Mouse (Mus musculus): ENCODE measurements at regions not wholly inside any gene's neighbourhood (a gene's known extent, or its start where the extent isn't known, plus 50 kb on each side); places are given as distances from the start of the nearest gene placed in this dataset.

- WGBS: 67% methylated on average over 6 of the region's 6 CpGs
- no peak overlapping the region for H3K27ac ChIP-seq
- no peak overlapping the region for H3K4me3 ChIP-seq
- no peak for ATAC-seq (ENCODE audit: insufficient number of reproducible peaks, low FRiP score, low TSS enrichment, low read depth)
- no peak overlapping the region for H3K4me2 ChIP-seq
- H3K36me3 ChIP-seq: no peaks in the 10 kb centered on the region
- H3K9ac ChIP-seq: no peak overlapping the region
- H3K27me3 ChIP-seq: no peaks in the 10 kb centered on the region
- H3K9me3 ChIP-seq: no peaks in the 10 kb centered on the region
- H3K4me1 ChIP-seq: peaks cover 4% of the 10 kb centered on the region; the same call in 1 of the 2 replicates
Observed at GRCm38 (mm10) chr16:77301270-77302171, 288.0 kb downstream of the Usp25 start.

DNA sequence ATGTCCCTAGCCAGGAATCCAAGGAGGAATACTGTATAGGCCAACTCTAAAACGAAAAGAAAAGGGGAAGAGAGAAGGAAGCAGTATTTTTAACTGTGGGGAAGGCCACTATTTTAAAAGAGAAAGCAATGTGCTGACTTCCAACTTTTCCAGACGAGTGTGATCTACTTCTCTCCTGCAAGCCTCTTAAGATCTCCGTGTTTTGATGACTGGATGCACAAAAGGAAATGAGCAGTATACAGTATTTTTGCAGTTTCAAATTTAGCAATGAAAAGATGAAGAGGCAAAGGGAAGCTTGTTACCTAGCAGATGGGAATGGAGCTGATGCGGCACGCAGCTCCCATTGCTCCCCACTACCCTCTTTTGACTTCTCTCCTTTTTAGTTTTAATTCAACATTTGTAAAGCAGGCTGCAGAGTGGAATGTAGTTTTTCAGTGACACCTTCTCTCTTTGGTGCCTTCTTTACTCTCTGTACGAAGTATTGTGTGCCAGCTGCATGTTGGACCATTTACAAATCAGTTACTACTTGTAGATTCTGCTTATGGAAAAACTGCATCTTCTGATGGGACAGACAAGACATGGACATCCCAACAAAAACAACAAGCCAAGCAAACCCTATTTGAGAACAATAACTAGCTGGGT, 287.2 kb downstream of the Usp25 start:
- Histone ChIP-seq H3K36me3 (no peaks in the 10 kb centered on the region), H3K4me1 (peaks cover 7% of the 10 kb centered on the region; the same call in 1 of the 2 replicates), H3K4me3 (no peak overlapping the region), H3K9ac (no peak overlapping the region), H3K27ac (no peak overlapping the region), H3K9me3 (no peaks in the 10 kb centered on the region), H3K27me3 (no peaks in the 10 kb centered on the region), H3K4me2 (no peak overlapping the region)
- 53% methylated on average over 6 of the region's 6 CpGs for WGBS
- ATAC-seq (ENCODE audit: insufficient number of reproducible peaks, low FRiP score, low TSS enrichment, low read depth): no peak

DNA sequence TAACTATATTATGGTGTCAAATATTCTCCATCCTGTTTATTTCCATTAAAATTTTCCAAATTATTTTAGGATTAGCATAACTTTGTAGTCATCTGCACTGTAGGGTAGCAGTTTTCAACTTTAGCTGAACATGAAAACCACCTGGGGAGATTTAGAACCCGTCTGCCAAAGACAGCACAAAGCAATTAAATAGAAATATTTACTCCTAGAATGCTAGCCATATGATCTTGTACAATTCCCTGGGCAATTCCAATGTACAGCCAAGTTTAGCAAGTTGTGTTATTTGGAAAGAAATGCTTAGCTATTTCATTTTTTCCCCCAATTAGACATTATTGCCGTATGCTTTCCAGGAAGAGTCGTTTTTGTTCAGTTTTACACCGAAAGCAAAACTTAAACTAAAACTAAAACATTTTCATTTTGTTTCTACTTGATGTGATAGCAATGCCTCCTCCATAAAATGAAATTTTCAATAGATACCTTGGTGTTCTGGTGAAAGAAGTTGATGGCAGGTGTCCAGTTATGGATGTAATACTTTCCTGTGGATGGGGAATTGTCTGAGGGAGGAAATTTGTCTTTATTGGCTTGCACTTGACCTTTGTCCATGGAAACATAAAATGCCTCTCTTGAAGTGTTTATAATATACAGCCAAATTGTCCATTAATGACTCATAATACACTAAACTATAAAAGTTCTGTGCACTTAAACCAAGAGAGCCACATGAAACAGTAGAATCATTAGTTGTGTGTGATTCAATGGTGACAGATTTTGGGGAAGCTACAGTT, 282.3 kb downstream of the Usp25 start:
- peak overlapping the region; percentile 33; the same call in 1 of the 2 replicates for H3K27ac ChIP-seq

DNA sequence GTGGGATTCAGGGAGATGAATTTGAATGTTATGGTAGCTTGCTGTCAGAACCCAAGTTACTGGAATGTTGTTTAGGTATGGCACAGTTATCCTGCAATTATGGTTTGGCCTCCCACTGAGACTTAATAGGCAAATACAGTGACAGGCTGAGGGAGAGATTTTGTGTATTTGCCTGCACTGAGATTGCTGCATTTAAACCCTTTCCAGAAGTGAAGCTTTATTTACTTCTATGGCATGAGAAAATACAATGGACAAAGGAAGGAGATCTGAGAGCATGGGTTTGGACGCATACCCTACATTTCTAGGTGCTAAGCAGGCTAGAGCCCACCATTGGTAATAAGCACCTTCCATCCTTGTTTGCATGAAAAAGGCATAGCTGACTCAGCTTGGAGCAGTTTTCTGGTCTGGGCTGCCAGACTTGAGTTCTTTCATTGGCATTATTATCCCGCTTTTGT, 278.8 kb downstream of the Usp25 start:
- Histone ChIP-seq H3K27me3 (no peaks in the 10 kb centered on the region), H3K27ac (no peak overlapping the region), H3K9me3 (no peaks in the 10 kb centered on the region), H3K4me3 (no peak overlapping the region), H3K4me1 (0 out of 2 replicates have a peak, but pooled peaks cover 3% of the 10 kb centered on the region), H3K36me3 (no peaks in the 10 kb centered on the region), H3K9ac (no peak overlapping the region), H3K4me2 (no peak overlapping the region)
- WGBS: 82% methylated on average over 2 of the region's 2 CpGs
- no peak for ATAC-seq (ENCODE audit: insufficient number of reproducible peaks, low FRiP score, low TSS enrichment, low read depth)

More for the DNA sequence above, 282.3 kb downstream of the Usp25 start:
- peaks cover 5% of the 10 kb centered on the region; the same call in 1 of the 2 replicates for H3K4me1 ChIP-seq
- no peaks in the 10 kb centered on the region for H3K36me3 ChIP-seq
- 30% methylated on average over 4 of the region's 4 CpGs for WGBS
- H3K27me3 ChIP-seq: no peaks in the 10 kb centered on the region
- H3K4me3 ChIP-seq: no peak overlapping the region
- ATAC-seq (ENCODE audit: insufficient number of reproducible peaks, low FRiP score, low TSS enrichment, low read depth): peak; percentile 58; the same call in 1 of the 2 replicates
- H3K9me3 ChIP-seq: no peaks in the 10 kb centered on the region
- no peak overlapping the region for H3K9ac ChIP-seq
- no peak overlapping the region for H3K4me2 ChIP-seq

DNA sequence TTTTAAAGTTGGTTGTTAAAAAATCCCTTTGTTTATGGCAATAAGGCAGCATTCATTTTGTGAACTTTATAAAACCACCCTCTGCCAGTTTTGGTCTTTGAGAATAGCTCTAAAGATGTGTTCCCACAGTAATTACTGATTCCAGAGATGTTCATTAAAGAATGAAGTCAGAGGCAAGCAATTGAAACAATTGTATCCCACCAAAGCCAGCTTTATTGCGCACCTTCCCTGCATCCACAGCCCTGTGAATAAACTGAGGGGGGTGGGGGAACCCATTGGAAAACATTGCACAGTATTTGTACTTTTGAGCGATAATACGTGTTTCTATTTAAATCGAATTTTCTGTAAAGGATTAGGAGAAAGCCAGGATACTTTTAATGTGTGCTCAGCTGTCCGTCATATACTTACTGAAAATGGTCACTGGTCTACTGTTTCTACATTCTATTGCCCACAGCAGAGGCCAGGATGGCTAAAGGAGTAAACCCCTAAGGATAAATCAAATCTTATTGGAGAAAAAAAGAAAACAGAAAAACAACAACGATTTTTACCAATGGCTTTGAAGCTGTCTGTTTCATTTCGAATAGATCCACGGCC, 278.3 kb downstream of the Usp25 start:
- no peak overlapping the region for H3K27ac ChIP-seq
- no peak overlapping the region for H3K9ac ChIP-seq
- no peak overlapping the region for H3K4me2 ChIP-seq
- H3K4me1 ChIP-seq: 0 out of 2 replicates have a peak, but pooled peaks cover 3% of the 10 kb centered on the region
- H3K36me3 ChIP-seq: no peaks in the 10 kb centered on the region
- H3K4me3 ChIP-seq: no peak overlapping the region
- no peak for ATAC-seq (ENCODE audit: insufficient number of reproducible peaks, low FRiP score, low TSS enrichment, low read depth)
- no peaks in the 10 kb centered on the region for H3K27me3 ChIP-seq
- WGBS: 82% methylated on average over 8 of the region's 8 CpGs
- H3K9me3 ChIP-seq: no peaks in the 10 kb centered on the region

GRCm38 (mm10) chr16:77284205-77284604, 270.7 kb downstream of the Usp25 start:
- no peaks in the 10 kb centered on the region for H3K27me3 ChIP-seq
- H3K4me2 ChIP-seq: no peak overlapping the region
- no peak for ATAC-seq (ENCODE audit: insufficient number of reproducible peaks, low FRiP score, low TSS enrichment, low read depth)
- H3K36me3 ChIP-seq: no peaks in the 10 kb centered on the region
- H3K4me3 ChIP-seq: no peak overlapping the region
- 0 out of 2 replicates have a peak, but pooled peaks cover 3% of the 10 kb centered on the region for H3K4me1 ChIP-seq
- H3K9ac ChIP-seq: no peak overlapping the region
- no peaks in the 10 kb centered on the region for H3K9me3 ChIP-seq
- WGBS: 62% methylated on average over 4 of the region's 4 CpGs
- H3K27ac ChIP-seq: no peak overlapping the region

GRCm38 (mm10) chr16:77279916-77280315, 266.4 kb downstream of the Usp25 start:
- no peak overlapping the region for H3K4me2 ChIP-seq
- H3K4me3 ChIP-seq: no peak overlapping the region
- WGBS: 24% methylated on average over 4 of the region's 4 CpGs
- no peaks in the 10 kb centered on the region for H3K36me3 ChIP-seq
- H3K27me3 ChIP-seq: no peaks in the 10 kb centered on the region
- H3K9me3 ChIP-seq: no peaks in the 10 kb centered on the region
- ATAC-seq (ENCODE audit: insufficient number of reproducible peaks, low FRiP score, low TSS enrichment, low read depth): no peak
- 0 out of 2 replicates have a peak, but pooled peaks cover 3% of the 10 kb centered on the region for H3K4me1 ChIP-seq
- no peak overlapping the region for H3K9ac ChIP-seq
- H3K27ac ChIP-seq: no peak overlapping the region

GRCm38 (mm10) chr16:77279495-77279894, 266.0 kb downstream of the Usp25 start:
- no peak overlapping the region for H3K4me2 ChIP-seq
- no peaks in the 10 kb centered on the region for H3K36me3 ChIP-seq
- no peak overlapping the region for H3K27ac ChIP-seq
- no peaks in the 10 kb centered on the region for H3K9me3 ChIP-seq
- no peak overlapping the region for H3K4me3 ChIP-seq
- no peak overlapping the region for H3K9ac ChIP-seq
- no peaks in the 10 kb centered on the region for H3K27me3 ChIP-seq
- WGBS: 39% methylated on average over 2 of the region's 2 CpGs
- H3K4me1 ChIP-seq: 0 out of 2 replicates have a peak, but pooled peaks cover 3% of the 10 kb centered on the region
- no peak for ATAC-seq (ENCODE audit: insufficient number of reproducible peaks, low FRiP score, low TSS enrichment, low read depth)

GRCm38 (mm10) chr16:77273306-77273705, 259.8 kb downstream of the Usp25 start:
- Histone ChIP-seq H3K9me3 (no peaks in the 10 kb centered on the region), H3K4me2 (no peak overlapping the region), H3K27me3 (no peaks in the 10 kb centered on the region), H3K4me3 (no peak overlapping the region), H3K27ac (no peak overlapping the region), H3K9ac (no peak overlapping the region), H3K4me1 (no peaks in the 10 kb centered on the region; the same call in 1 of the 2 replicates), H3K36me3 (no peaks in the 10 kb centered on the region)
- 45% methylated on average over 3 of the region's 3 CpGs for WGBS
- no peak for ATAC-seq (ENCODE audit: insufficient number of reproducible peaks, low FRiP score, low TSS enrichment, low read depth)

- H3K4me3 ChIP-seq: no peak overlapping the region
- H3K4me2 ChIP-seq: no peak overlapping the region
- H3K4me1 ChIP-seq: no peaks in the 10 kb centered on the region; the same call in 1 of the 2 replicates
- 25% methylated on average over 2 of the region's 2 CpGs for WGBS
- no peaks in the 10 kb centered on the region for H3K9me3 ChIP-seq
- ATAC-seq (ENCODE audit: insufficient number of reproducible peaks, low FRiP score, low TSS enrichment, low read depth): no peak
- H3K27me3 ChIP-seq: no peaks in the 10 kb centered on the region
- H3K27ac ChIP-seq: no peak overlapping the region
- H3K36me3 ChIP-seq: no peaks in the 10 kb centered on the region
- no peak overlapping the region for H3K9ac ChIP-seq
Observed at GRCm38 (mm10) chr16:77268926-77269325, 255.4 kb downstream of the Usp25 start.

GRCm38 (mm10) chr16:77267679-77268078, 254.2 kb downstream of the Usp25 start:
- no peak overlapping the region for H3K9ac ChIP-seq
- no peaks in the 10 kb centered on the region for H3K9me3 ChIP-seq
- no peak overlapping the region for H3K4me2 ChIP-seq
- no peak for ATAC-seq (ENCODE audit: insufficient number of reproducible peaks, low FRiP score, low TSS enrichment, low read depth)
- H3K27ac ChIP-seq: no peak overlapping the region
- no peaks in the 10 kb centered on the region for H3K36me3 ChIP-seq
- H3K27me3 ChIP-seq: no peaks in the 10 kb centered on the region
- H3K4me3 ChIP-seq: no peak overlapping the region
- no peaks in the 10 kb centered on the region for H3K4me1 ChIP-seq

Measured in limb, embryonic 15.5 days (tissue).